Mouse (Mus musculus): ENCODE results near the gene Dock7. TPM values are rescaled to one million over a fixed set of nuclear protein-coding genes. Genes with fewer than 3 reads are reported as not detected.

The Dock7 gene
- polyA plus RNA-seq, 1 experiment, result 15.3 TPM

GRCm38 (mm10) chr4:99137986-99138641, 17.4 kb upstream of the Dock7 start:
- Histone ChIP-seq H3K4me3 (ENCODE audit: insufficient read depth, low read depth, low read length) (no peak overlapping the region), H3K4me1 (ENCODE audit: control insufficient read depth, insufficient read depth, insufficient read length, low read length) (no peaks in the 10 kb centered on the region), H3K27ac (replicated peaks; ENCODE audit: low read depth, low read length) (no peak overlapping the region)

- H3K4me3 ChIP-seq (ENCODE audit: insufficient read depth, low read depth, low read length), result no peak overlapping the region
- no peak overlapping the region for H3K27ac ChIP-seq (replicated peaks; ENCODE audit: low read depth, low read length)
- no peaks in the 10 kb centered on the region for H3K4me1 ChIP-seq (ENCODE audit: control insufficient read depth, insufficient read depth, insufficient read length, low read length)
These were observed 13.8 kb upstream of the Dock7 start for GRCm38 (mm10) chr4:99134522-99134921.

GRCm38 (mm10) chr4:99133326-99133725, 12.6 kb upstream of the Dock7 start:
- no peak overlapping the region for H3K27ac ChIP-seq (replicated peaks; ENCODE audit: low read depth, low read length)
- no peaks in the 10 kb centered on the region for H3K4me1 ChIP-seq (ENCODE audit: control insufficient read depth, insufficient read depth, insufficient read length, low read length)
- H3K4me3 ChIP-seq (ENCODE audit: insufficient read depth, low read depth, low read length), result no peak overlapping the region

GRCm38 (mm10) chr4:99132686-99133085, 12.0 kb upstream of the Dock7 start:
- Histone ChIP-seq H3K4me1 (ENCODE audit: control insufficient read depth, insufficient read depth, insufficient read length, low read length) (no peaks in the 10 kb centered on the region), H3K27ac (replicated peaks; ENCODE audit: low read depth, low read length) (no peak overlapping the region), H3K4me3 (ENCODE audit: insufficient read depth, low read depth, low read length) (no peak overlapping the region)

- no peak overlapping the region for H3K27ac ChIP-seq (replicated peaks; ENCODE audit: low read depth, low read length)
- no peaks in the 10 kb centered on the region for H3K4me1 ChIP-seq (ENCODE audit: control insufficient read depth, insufficient read depth, insufficient read length, low read length)
These were observed 10.5 kb upstream of the Dock7 start for GRCm38 (mm10) chr4:99131227-99131653.

GRCm38 (mm10) chr4:99123546-99123945, 2.8 kb upstream of the Dock7 start:
- Histone ChIP-seq H3K4me3 (ENCODE audit: insufficient read depth, low read depth, low read length) (no peak overlapping the region), H3K4me1 (ENCODE audit: control insufficient read depth, insufficient read depth, insufficient read length, low read length) (peaks cover 4% of the 10 kb centered on the region; the same call in 1 of the 2 replicates), H3K27ac (replicated peaks; ENCODE audit: low read depth, low read length) (no peak overlapping the region)

More at GRCm38 (mm10) chr4:99131227-99131653, 10.5 kb upstream of the Dock7 start:
- H3K4me3 ChIP-seq (ENCODE audit: insufficient read depth, low read depth, low read length), result no peak overlapping the region

GRCm38 (mm10) chr4:99122786-99123185, 2.1 kb upstream of the Dock7 start:
- Histone ChIP-seq H3K4me3 (ENCODE audit: insufficient read depth, low read depth, low read length) (no peak overlapping the region), H3K27ac (replicated peaks; ENCODE audit: low read depth, low read length) (no peak overlapping the region), H3K4me1 (ENCODE audit: control insufficient read depth, insufficient read depth, insufficient read length, low read length) (peaks cover 4% of the 10 kb centered on the region; the same call in 1 of the 2 replicates)

GRCm38 (mm10) chr4:99122047-99122446, 1.3 kb upstream of the Dock7 start:
- no peak overlapping the region for H3K27ac ChIP-seq (replicated peaks; ENCODE audit: low read depth, low read length)
- peaks cover 4% of the 10 kb centered on the region; the same call in 1 of the 2 replicates for H3K4me1 ChIP-seq (ENCODE audit: control insufficient read depth, insufficient read depth, insufficient read length, low read length)
- no peak overlapping the region for H3K4me3 ChIP-seq (ENCODE audit: insufficient read depth, low read depth, low read length)

GRCm38 (mm10) chr4:99121123-99121755, 524 bp upstream of the Dock7 start:
- H3K4me1 ChIP-seq (ENCODE audit: control insufficient read depth, insufficient read depth, insufficient read length, low read length), result peaks cover 4% of the 10 kb centered on the region; the same call in 1 of the 2 replicates
- H3K27ac ChIP-seq (replicated peaks; ENCODE audit: low read depth, low read length), result no peak overlapping the region
- H3K4me3 ChIP-seq (ENCODE audit: insufficient read depth, low read depth, low read length), result peak overlapping the region; percentile 81

- peak overlapping the region; percentile 16; the same call in 1 of the 2 replicates for H3K4me3 ChIP-seq (ENCODE audit: insufficient read depth, low read depth, low read length)
- no peak overlapping the region for H3K27ac ChIP-seq (replicated peaks; ENCODE audit: low read depth, low read length)
These were observed 1.7 kb downstream of the Dock7 start for GRCm38 (mm10) chr4:99119051-99119450.

GRCm38 (mm10) chr4:99115797-99116196, 4.9 kb downstream of the Dock7 start:
- no peak overlapping the region for H3K27ac ChIP-seq (replicated peaks; ENCODE audit: low read depth, low read length)
- no peak overlapping the region for H3K4me3 ChIP-seq (ENCODE audit: insufficient read depth, low read depth, low read length)
- H3K4me1 ChIP-seq (ENCODE audit: control insufficient read depth, insufficient read depth, insufficient read length, low read length), result peaks cover 4% of the 10 kb centered on the region

More at GRCm38 (mm10) chr4:99119051-99119450, 1.7 kb downstream of the Dock7 start:
- H3K4me1 ChIP-seq (ENCODE audit: control insufficient read depth, insufficient read depth, insufficient read length, low read length), result peaks cover 4% of the 10 kb centered on the region

GRCm38 (mm10) chr4:99111670-99112069, 9.0 kb downstream of the Dock7 start:
- Histone ChIP-seq H3K4me1 (ENCODE audit: control insufficient read depth, insufficient read depth, insufficient read length, low read length) (peaks cover 4% of the 10 kb centered on the region), H3K27ac (replicated peaks; ENCODE audit: low read depth, low read length) (no peak overlapping the region), H3K4me3 (ENCODE audit: insufficient read depth, low read depth, low read length) (no peak overlapping the region)

- no peak overlapping the region for H3K4me3 ChIP-seq (ENCODE audit: insufficient read depth, low read depth, low read length)
- peaks cover 4% of the 10 kb centered on the region for H3K4me1 ChIP-seq (ENCODE audit: control insufficient read depth, insufficient read depth, insufficient read length, low read length)
- no peak overlapping the region for H3K27ac ChIP-seq (replicated peaks; ENCODE audit: low read depth, low read length)
These were observed 11.9 kb downstream of the Dock7 start for GRCm38 (mm10) chr4:99108817-99109216.

- H3K4me3 ChIP-seq (ENCODE audit: insufficient read depth, low read depth, low read length), result no peak overlapping the region
- peaks cover 2% of the 10 kb centered on the region for H3K4me1 ChIP-seq (ENCODE audit: control insufficient read depth, insufficient read depth, insufficient read length, low read length)
- no peak overlapping the region for H3K27ac ChIP-seq (replicated peaks; ENCODE audit: low read depth, low read length)
These were observed 17.9 kb downstream of the Dock7 start for GRCm38 (mm10) chr4:99102846-99103245.

GRCm38 (mm10) chr4:99100724-99101123, 20.0 kb downstream of the Dock7 start:
- Histone ChIP-seq H3K4me1 (ENCODE audit: control insufficient read depth, insufficient read depth, insufficient read length, low read length) (no peaks in the 10 kb centered on the region), H3K27ac (replicated peaks; ENCODE audit: low read depth, low read length) (no peak overlapping the region), H3K4me3 (ENCODE audit: insufficient read depth, low read depth, low read length) (no peak overlapping the region)

- H3K4me3 ChIP-seq (ENCODE audit: insufficient read depth, low read depth, low read length), result no peak overlapping the region
- no peaks in the 10 kb centered on the region; the same call in 1 of the 2 replicates for H3K4me1 ChIP-seq (ENCODE audit: control insufficient read depth, insufficient read depth, insufficient read length, low read length)
- H3K27ac ChIP-seq (replicated peaks; ENCODE audit: low read depth, low read length), result no peak overlapping the region
These were observed 28.9 kb downstream of the Dock7 start for GRCm38 (mm10) chr4:99091777-99092176.

Measured in brown adipose tissue, adult 24 weeks (tissue).